Mouse (Mus musculus) layer of hippocampus, postnatal 25 days (tissue): ENCODE measurements at regions not wholly inside any gene's neighbourhood (a gene's known extent, or its start where the extent isn't known, plus 50 kb on each side); places are given as distances from the start of the nearest gene placed in this dataset.
A peak's percentile ranks its signal among the peaks of the same experiment; 100 is the strongest.

Experiments used
- DNase-seq, 2 experiments: peaks; one replicate each; pipeline ENCODE4 v3.0.0; 2022; ENCODE audit warnings: mixed read lengths in 2 of 2, low spot score in 1 of 2; ENCODE audit errors: extremely low spot score in 1 of 2

DNA sequence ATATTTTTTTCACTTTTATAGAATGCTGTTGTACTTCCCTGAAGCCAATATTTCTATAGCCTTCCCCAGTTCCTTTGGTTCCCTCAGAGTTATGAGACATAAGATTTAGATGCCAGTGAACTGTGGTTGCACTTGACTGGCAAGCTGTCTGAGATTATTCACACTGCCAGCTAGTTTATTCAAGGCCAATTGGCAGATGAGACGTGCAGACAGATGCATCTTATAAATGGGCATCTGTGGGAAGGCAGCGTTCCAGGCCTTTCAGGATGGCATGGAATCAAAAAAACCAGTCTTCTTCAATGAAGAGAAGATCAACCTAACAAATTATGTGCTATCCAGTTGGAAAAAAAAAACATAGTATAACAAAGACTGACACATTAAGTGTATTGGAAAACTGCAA lies 1225.6 kb upstream of the 1700009N14Rik start:
- DNase-seq, result peak; percentile 21 to 48
